Mouse (Mus musculus) ES-Bruce4 (cell line): ENCODE data around the gene March9. TPM values are rescaled to one million over a fixed set of nuclear protein-coding genes. Genes with fewer than 3 reads are reported as not detected.

Source experiments
- H3K27ac ChIP-seq: 2 replicates; pipeline ENCODE4 v1.5.1; 2012; ENCODE audit warnings: low read length, inconsistent platforms; ENCODE audit not compliant: insufficient read depth
- H3K27me3 ChIP-seq: 2 replicates; pipeline ENCODE4 v1.6.1; 2012; ENCODE audit warnings: mild to moderate bottlenecking, low read length, inconsistent platforms; ENCODE audit not compliant: control insufficient read depth, poor library complexity, insufficient read depth, severe bottlenecking
- H3K36me3 ChIP-seq: 2 replicates; pipeline ENCODE4 v1.6.1; 2012; ENCODE audit warnings: inconsistent platforms, mild to moderate bottlenecking, low read length, moderate library complexity; ENCODE audit not compliant: control insufficient read depth, poor library complexity, insufficient read depth, severe bottlenecking
- H3K4me1 ChIP-seq: one replicate; pipeline ENCODE4 v1.8.1; 2011; ENCODE audit warnings: low read length; ENCODE audit not compliant: control insufficient read depth, insufficient read depth
- H3K4me3 ChIP-seq: 2 replicates; pipeline ENCODE4 v1.5.1; 2011; ENCODE audit warnings: low read depth, mild to moderate bottlenecking, low read length
- H3K9ac ChIP-seq: 2 replicates; pipeline ENCODE4 v1.6.1; 2012; ENCODE audit warnings: low read depth, mild to moderate bottlenecking, inconsistent platforms; ENCODE audit not compliant: poor library complexity, severe bottlenecking
- H3K9me3 ChIP-seq: replicated peaks from 2 replicates; pipeline ENCODE4 v1.6.1; 2012; ENCODE audit warnings: mild to moderate bottlenecking, low read length, inconsistent platforms; ENCODE audit not compliant: control insufficient read depth, poor library complexity, insufficient read depth, severe bottlenecking
- CTCF ChIP-seq: IDR thresholded peaks from one replicate; pipeline ENCODE4 v1.8.1; 2011; ENCODE audit warnings: low read depth, low read length
- EP300 ChIP-seq: IDR thresholded peaks from 2 replicates; pipeline ENCODE4 v1.6.1; 2011; ENCODE audit warnings: low read depth, low read length; ENCODE audit not compliant: insufficient read depth
- POLR2A ChIP-seq: IDR thresholded peaks from one replicate; pipeline ENCODE4 v1.8.1; 2011; ENCODE audit warnings: low read length; ENCODE audit not compliant: insufficient read depth
- polyA plus RNA-seq: library from polyadenylated mRNA; stranded (reverse); fragments of >200 nt; gene quantifications from 2 replicates; pipeline ENCODE4 v1.2.4, GENCODE M21; 2011; ENCODE audit warnings: low read depth; ENCODE audit not compliant: missing spikeins, insufficient read depth, insufficient read length

The March9 gene
- polyA plus RNA-seq, 1 experiment, result 8.8 TPM

GRCm38 (mm10) chr10:127054646-127055045 is 5.3 kb downstream of the March9 start:
- no peaks in the 10 kb centered on the region for H3K4me1 ChIP-seq
- H3K9me3 ChIP-seq, result no peaks in the 10 kb centered on the region
- H3K36me3 ChIP-seq, result peaks cover 5% of the 10 kb centered on the region
- peak; percentile 8 for TF ChIP-seq CTCF
- TF ChIP-seq EP300, result no peak
- TF ChIP-seq POLR2A, result no peak
- H3K4me3 ChIP-seq, result no peak overlapping the region
- no peaks in the 10 kb centered on the region for H3K27me3 ChIP-seq
- H3K9ac ChIP-seq, result no peak overlapping the region
- no peak overlapping the region for H3K27ac ChIP-seq

GRCm38 (mm10) chr10:127050119-127050474 is 9.9 kb downstream of the March9 start:
- Histone ChIP-seq H3K9me3 (no peaks in the 10 kb centered on the region), H3K4me3 (no peak overlapping the region), H3K27me3 (no peaks in the 10 kb centered on the region), H3K9ac (no peak overlapping the region), H3K36me3 (no peaks in the 10 kb centered on the region), H3K4me1 (no peaks in the 10 kb centered on the region), H3K27ac (no peak overlapping the region)
- no peak for TF ChIP-seq EP300
- no peak for TF ChIP-seq POLR2A
- no peak for TF ChIP-seq CTCF

GRCm38 (mm10) chr10:127049395-127050118 is 10.4 kb downstream of the March9 start:
- Histone ChIP-seq H3K27me3 (no peaks in the 10 kb centered on the region), H3K9me3 (no peaks in the 10 kb centered on the region), H3K4me1 (no peaks in the 10 kb centered on the region), H3K9ac (peak overlapping the region; percentile 7), H3K36me3 (0 out of 2 replicates have a peak, but pooled peaks cover 2% of the 10 kb centered on the region), H3K27ac (no peak overlapping the region), H3K4me3 (peak overlapping the region; percentile 44)
- TF ChIP-seq POLR2A (no peak), EP300 (no peak), CTCF (peak; percentile 61)

- H3K4me3 ChIP-seq, result peak overlapping the region; percentile 44
- H3K36me3 ChIP-seq, result 0 out of 2 replicates have a peak, but pooled peaks cover 4% of the 10 kb centered on the region
- no peaks in the 10 kb centered on the region for H3K9me3 ChIP-seq
- H3K27me3 ChIP-seq, result no peaks in the 10 kb centered on the region
- H3K4me1 ChIP-seq, result no peaks in the 10 kb centered on the region
- peak overlapping the region; percentile 7 for H3K9ac ChIP-seq
- no peak overlapping the region for H3K27ac ChIP-seq
- TF ChIP-seq POLR2A (no peak), CTCF (no peak), EP300 (no peak)
Observed at GRCm38 (mm10) chr10:127048608-127049394, 11.2 kb downstream of the March9 start.

- TF ChIP-seq EP300 (no peak), CTCF (no peak), POLR2A (no peak)
- Histone ChIP-seq H3K27me3 (no peaks in the 10 kb centered on the region), H3K36me3 (0 out of 2 replicates have a peak, but pooled peaks cover 4% of the 10 kb centered on the region)
Observed at GRCm38 (mm10) chr10:127047954-127048353, 12.0 kb downstream of the March9 start, which contains the start of gene Cyp27b1. Gene Cyp27b1, plus strand, starts transcription at chr10:127048250.

GRCm38 (mm10) chr10:127043187-127043586 is 16.8 kb downstream of the March9 start:
- 0 out of 2 replicates have a peak, but pooled peaks cover 4% of the 10 kb centered on the region for H3K36me3 ChIP-seq
- H3K4me3 ChIP-seq, result no peak overlapping the region
- no peak overlapping the region for H3K9ac ChIP-seq
- no peaks in the 10 kb centered on the region for H3K9me3 ChIP-seq
- H3K4me1 ChIP-seq, result no peaks in the 10 kb centered on the region
- H3K27ac ChIP-seq, result no peak overlapping the region
- TF ChIP-seq CTCF (no peak), POLR2A (no peak), EP300 (no peak)
- no peaks in the 10 kb centered on the region for H3K27me3 ChIP-seq

More at GRCm38 (mm10) chr10:127047954-127048353, 12.0 kb downstream of the March9 start, which contains the start of gene Cyp27b1:
- Histone ChIP-seq H3K9ac (peak within 1 kb of the TSS; percentile 7), H3K27ac (no peak within 1 kb of the TSS), H3K4me3 (peak within 1 kb of the TSS; percentile 44), H3K9me3 (no peaks in the 10 kb centered on the region), H3K4me1 (no peaks in the 10 kb centered on the region)
